Mouse (Mus musculus) heart, postnatal 10 days (tissue): Measurements from ENCODE around the gene Sstr4. TPM values are rescaled to one million over a fixed set of nuclear protein-coding genes. Genes with fewer than 3 reads are reported as not detected.

ENCODE experiments used
- DNase-seq, 2 experiments: peaks; one replicate each; pipeline ENCODE4 v3.0.0; 2021
- intact Hi-C: fragments of 180-260 bp; cut with DNase I; formaldehyde crosslinking; loops from one replicate; pipeline ENCODE4 v1.15.1; 2025
- total RNA-seq, 2 experiments: library from RNA; stranded (reverse); gene quantifications; 2 replicates each; pipeline ENCODE4 v1.2.3; 2021

Sstr4 gene
- total RNA-seq, 2 experiments from 2014 or later, result 0.77 to 0.89 TPM

GRCm38 (mm10) chr2:148387652-148388581, 7.2 kb upstream of the Sstr4 start:
- intact Hi-C loops, result no loop called here
- DNase-seq, result no peak

GRCm38 (mm10) chr2:148393149-148393548, 2.0 kb upstream of the Sstr4 start:
- no peak for DNase-seq
- intact Hi-C loops, result no loop called here

GRCm38 (mm10) chr2:148393846-148394245, 1.3 kb upstream of the Sstr4 start:
- intact Hi-C loops, result no loop called here
- no peak for DNase-seq

GRCm38 (mm10) chr2:148396209-148396608, 1.1 kb downstream of the Sstr4 start:
- no peak for DNase-seq
- intact Hi-C loops, result loop anchor here (2.0 to 5.0 kb wide), 2 partner anchors 119 to 273 kb away; no protein-coding TSS in a partner anchor

GRCm38 (mm10) chr2:148397015-148397783, 2.1 kb downstream of the Sstr4 start:
- peak; percentile 28 to 46 for DNase-seq

GRCm38 (mm10) chr2:148397784-148398100, 2.6 kb downstream of the Sstr4 start:
- peak; percentile 71 to 75 for DNase-seq
- intact Hi-C loops, result loop anchor here (2.0 to 5.0 kb wide), 2 partner anchors 120 to 275 kb away; no protein-coding TSS in a partner anchor

More at GRCm38 (mm10) chr2:148397015-148397783, 2.1 kb downstream of the Sstr4 start:
- intact Hi-C loops, result loop anchor here (2.0 to 5.0 kb wide), 2 partner anchors 120 to 274 kb away; no protein-coding TSS in a partner anchor

- no peak for DNase-seq
- intact Hi-C loops, result loop anchor here (5.0 kb wide), 1 partner anchor 122 kb away; no protein-coding TSS in a partner anchor
Observed at GRCm38 (mm10) chr2:148398901-148399685, 3.9 kb downstream of the Sstr4 start.

- DNase-seq, result no peak
- intact Hi-C loops, result no loop called here
Observed at GRCm38 (mm10) chr2:148402227-148402626, 7.1 kb downstream of the Sstr4 start.

- DNase-seq, result no peak
- intact Hi-C loops, result loop anchor here (5.0 kb wide), 4 partner anchors 132 to 272 kb away; no protein-coding TSS in a partner anchor
Observed at GRCm38 (mm10) chr2:148404906-148405305, 9.8 kb downstream of the Sstr4 start.

GRCm38 (mm10) chr2:148406160-148406970, 11.2 kb downstream of the Sstr4 start:
- intact Hi-C loops, result loop anchor here (1.0 to 5.0 kb wide), 5 partner anchors 131 to 271 kb away; no protein-coding TSS in a partner anchor
- peak; percentile 55 to 63 for DNase-seq

- intact Hi-C loops, result loop anchor here (1.0 to 5.0 kb wide), 5 partner anchors 130 to 270 kb away; no protein-coding TSS in a partner anchor
- peak; percentile 65 to 66 for DNase-seq
Observed at GRCm38 (mm10) chr2:148406971-148407869, 12.1 kb downstream of the Sstr4 start.

GRCm38 (mm10) chr2:148407870-148408760, 13.0 kb downstream of the Sstr4 start, which contains the start of gene Thbd:
Gene Thbd (minus strand): TSS chr2:148408188.
- intact Hi-C loops, result loop anchor here (5.0 kb wide), 4 partner anchors 129 to 269 kb away; no protein-coding TSS in a partner anchor
- DNase-seq, result peak; percentile 82 to 87

GRCm38 (mm10) chr2:148408761-148409120, 13.6 kb downstream of the Sstr4 start:
- intact Hi-C loops, result loop anchor here (5.0 kb wide), 4 partner anchors 129 to 269 kb away; no protein-coding TSS in a partner anchor
- DNase-seq, result no peak

GRCm38 (mm10) chr2:148409141-148409540, 14.0 kb downstream of the Sstr4 start:
- intact Hi-C loops, result loop anchor here (5.0 kb wide), 4 partner anchors 128 to 268 kb away; no protein-coding TSS in a partner anchor
- peak; percentile 91 to 94 for DNase-seq

GRCm38 (mm10) chr2:148409821-148410220, 14.7 kb downstream of the Sstr4 start:
- intact Hi-C loops, result loop anchor here (5.0 kb wide), 4 partner anchors 127 to 267 kb away; no protein-coding TSS in a partner anchor
- no peak for DNase-seq

- intact Hi-C loops, result no loop called here
- DNase-seq, result no peak
Observed at GRCm38 (mm10) chr2:148419151-148419550, 24.0 kb downstream of the Sstr4 start.

- intact Hi-C loops, result no loop called here
- no peak for DNase-seq
Observed at GRCm38 (mm10) chr2:148419776-148420175, 24.6 kb downstream of the Sstr4 start.
